Mouse (Mus musculus) E14TG2a.4 (cell line): ENCODE data around the gene Tnrc6b.
"Not testable (repeated sequence)": the region's sequence is repeated elsewhere in the genome, so short reads cannot be mapped to it uniquely, and the experiment has no call there.

Source experiments
- H3K27me3 ChIP-seq: 2 replicates; pipeline ENCODE4 v1.6.1; 2014; ENCODE audit warnings: low read length, control low read depth; ENCODE audit not compliant: insufficient read depth
- H3K36me3 ChIP-seq: 2 replicates; pipeline ENCODE4 v1.6.1; 2014; ENCODE audit warnings: low read length, control low read depth; ENCODE audit not compliant: insufficient read depth
- H3K4me1 ChIP-seq: replicated peaks from 2 replicates; pipeline ENCODE4 v1.6.1; 2014; ENCODE audit warnings: low read depth, low read length, control low read depth
- H3K4me3 ChIP-seq: replicated peaks from 2 replicates; pipeline ENCODE4 v1.5.1; 2014; ENCODE audit warnings: mild to moderate bottlenecking, low read length
- H3K9me3 ChIP-seq: 2 replicates; pipeline ENCODE4 v1.6.1; 2014; ENCODE audit warnings: low read length, control low read depth
- CTCF ChIP-seq: conservative IDR thresholded peaks from 2 replicates; pipeline ENCODE4 v1.5.1; 2014; ENCODE audit warnings: low read length
- NANOG ChIP-seq: IDR thresholded peaks from 2 replicates; pipeline ENCODE4 v1.6.1; 2014; ENCODE audit warnings: borderline replicate concordance, low read length, mixed read lengths
- POU5F1 ChIP-seq: IDR thresholded peaks from 2 replicates; pipeline ENCODE4 v1.6.1; 2014; ENCODE audit warnings: low read length, borderline replicate concordance

Gene Tnrc6b

DNA sequence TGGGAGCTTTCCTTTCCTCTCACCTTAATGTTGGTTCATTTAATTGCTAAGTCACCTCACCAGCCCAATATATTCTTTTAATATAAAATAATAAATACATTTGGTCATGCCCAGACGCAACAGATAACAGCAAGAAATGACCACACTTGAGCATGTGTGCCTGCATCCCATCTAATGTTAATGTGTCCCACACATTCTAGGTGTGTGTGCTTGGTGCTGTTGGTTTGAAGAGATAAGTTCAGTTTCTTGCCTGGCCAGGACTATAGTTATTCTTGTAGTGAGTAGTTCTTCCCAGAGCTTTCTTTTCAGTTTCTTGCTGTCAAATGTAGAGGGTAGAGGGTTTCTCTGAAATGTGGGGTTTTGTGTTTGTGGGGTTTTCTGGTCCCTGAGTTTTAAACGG lies 133.8 kb downstream of the Tnrc6b start:
- Histone ChIP-seq H3K4me3 (no peak overlapping the region), H3K36me3 (no peaks in the 10 kb centered on the region), H3K9me3 (no peaks in the 10 kb centered on the region), H3K27me3 (no peaks in the 10 kb centered on the region), H3K4me1 (peaks cover 15% of the 10 kb centered on the region)
- TF ChIP-seq CTCF (no peak), POU5F1 (no peak), NANOG (no peak)

DNA sequence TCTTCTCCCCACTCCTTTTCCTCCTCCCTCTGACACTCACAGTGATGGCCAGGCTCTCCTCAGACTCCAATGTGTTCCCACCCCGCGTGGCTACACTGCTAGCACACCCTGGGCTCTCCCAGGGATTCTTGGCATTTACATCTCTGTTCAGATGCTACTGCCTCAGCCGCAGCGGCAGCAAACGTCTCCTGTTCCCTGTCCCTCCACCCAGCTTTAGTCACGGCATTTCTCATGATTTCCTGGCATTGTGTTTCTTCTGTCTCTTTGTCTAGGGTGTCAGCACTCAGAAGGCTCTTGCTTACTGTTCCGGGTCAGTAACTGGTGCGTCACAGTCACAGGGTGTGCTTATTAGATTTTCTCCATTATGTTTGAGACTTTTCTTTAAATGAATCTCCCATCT lies 138.9 kb downstream of the Tnrc6b start:
- Histone ChIP-seq H3K4me3 (no peak overlapping the region), H3K36me3 (0 out of 2 replicates have a peak, but pooled peaks cover 3% of the 10 kb centered on the region), H3K4me1 (peaks cover 61% of the 10 kb centered on the region), H3K9me3 (no peaks in the 10 kb centered on the region), H3K27me3 (no peaks in the 10 kb centered on the region)
- TF ChIP-seq POU5F1 (no peak), NANOG (no peak), CTCF (no peak)

DNA sequence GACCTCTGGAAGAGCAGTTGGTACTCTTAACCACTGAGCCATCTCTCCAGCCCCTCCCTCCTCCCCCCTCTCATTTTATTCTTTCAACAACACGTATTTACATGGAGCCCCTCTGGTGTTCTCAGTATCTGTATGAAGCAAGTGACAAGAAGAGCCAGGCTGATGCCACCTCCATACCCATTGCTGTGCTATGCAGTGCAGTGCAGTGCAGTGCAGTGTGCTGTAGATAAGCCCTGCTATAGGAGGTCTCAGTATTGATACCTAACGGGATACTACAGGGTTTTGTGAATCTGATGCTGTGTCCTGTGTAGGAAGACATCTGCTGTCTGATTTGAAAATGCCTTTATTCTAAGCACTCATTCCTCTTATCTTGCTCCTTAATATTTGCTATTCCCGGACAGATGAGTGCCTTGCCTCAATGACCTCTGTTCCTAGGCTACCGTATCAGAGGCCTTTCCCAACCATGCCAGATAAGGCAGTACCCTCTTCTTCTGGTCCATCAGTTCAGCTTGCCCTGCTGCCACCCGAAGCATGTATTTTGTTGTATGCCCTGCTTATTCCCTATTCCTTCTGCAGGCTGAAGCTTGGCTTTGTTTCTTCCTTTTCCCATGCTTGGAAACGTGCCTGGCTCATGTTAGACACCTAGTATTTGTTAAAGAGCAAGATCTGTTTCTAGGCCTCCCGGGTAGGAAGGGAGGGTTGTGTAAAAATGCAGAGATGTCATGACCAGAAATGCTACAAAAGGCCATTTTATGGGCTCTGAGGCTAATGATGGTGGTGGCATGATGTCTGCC lies 139.8 kb downstream of the Tnrc6b start:
- H3K9me3 ChIP-seq: no peaks in the 10 kb centered on the region
- no peak overlapping the region for H3K4me3 ChIP-seq
- H3K27me3 ChIP-seq: no peaks in the 10 kb centered on the region
- TF ChIP-seq NANOG: no peak
- TF ChIP-seq CTCF: no peak
- TF ChIP-seq POU5F1: no peak
- H3K4me1 ChIP-seq: peaks cover 69% of the 10 kb centered on the region
- H3K36me3 ChIP-seq: 0 out of 2 replicates have a peak, but pooled peaks cover 3% of the 10 kb centered on the region

DNA sequence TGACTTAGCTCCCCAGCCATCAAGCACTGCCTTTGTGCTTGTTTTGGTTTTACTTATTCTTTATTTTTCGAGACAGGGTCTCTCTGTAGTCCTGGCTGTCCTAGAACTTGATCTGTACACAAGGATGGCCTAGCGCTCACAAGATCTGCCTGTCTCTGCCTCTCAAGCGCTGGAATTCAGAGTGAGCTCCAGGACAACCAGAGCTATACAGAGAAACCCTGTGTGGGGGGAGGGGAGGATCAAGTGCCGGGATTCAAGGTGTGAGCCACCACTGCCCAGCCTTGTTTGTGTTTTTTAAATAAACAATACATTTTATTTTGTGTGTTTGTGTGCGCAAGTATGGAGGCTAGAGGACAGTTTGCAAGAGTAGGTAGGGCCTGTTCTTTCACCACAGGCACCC lies 141.0 kb downstream of the Tnrc6b start:
- Histone ChIP-seq H3K9me3 (no peaks in the 10 kb centered on the region), H3K4me3 (no peak overlapping the region), H3K27me3 (no peaks in the 10 kb centered on the region), H3K36me3 (0 out of 2 replicates have a peak, but pooled peaks cover 3% of the 10 kb centered on the region), H3K4me1 (peaks cover 69% of the 10 kb centered on the region)
- TF ChIP-seq NANOG (no peak), POU5F1 (no peak), CTCF (no peak)

DNA sequence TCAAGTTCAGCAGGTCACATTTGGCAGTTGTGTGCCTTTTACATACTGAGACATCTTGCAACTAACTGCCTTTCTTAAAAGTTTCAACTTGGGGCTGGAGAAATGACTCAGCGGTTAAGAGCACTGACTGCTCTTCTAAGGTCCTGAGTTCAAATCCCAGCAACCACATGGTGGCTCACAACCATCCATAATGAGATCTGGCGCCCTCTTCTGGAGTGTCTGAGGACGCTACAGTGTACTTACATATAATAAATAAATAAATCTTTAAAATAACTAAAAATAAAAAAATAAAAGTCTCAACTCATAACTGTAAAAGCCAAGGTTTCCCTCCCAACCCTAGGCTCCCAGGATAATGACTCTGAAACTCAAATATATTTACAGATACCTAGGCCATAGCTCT lies 141.4 kb downstream of the Tnrc6b start:
- not testable (repeated sequence) for H3K9me3 ChIP-seq, H3K4me3 ChIP-seq, H3K36me3 ChIP-seq, H3K27me3 ChIP-seq
- peaks cover 66% of the 10 kb centered on the region for H3K4me1 ChIP-seq

DNA sequence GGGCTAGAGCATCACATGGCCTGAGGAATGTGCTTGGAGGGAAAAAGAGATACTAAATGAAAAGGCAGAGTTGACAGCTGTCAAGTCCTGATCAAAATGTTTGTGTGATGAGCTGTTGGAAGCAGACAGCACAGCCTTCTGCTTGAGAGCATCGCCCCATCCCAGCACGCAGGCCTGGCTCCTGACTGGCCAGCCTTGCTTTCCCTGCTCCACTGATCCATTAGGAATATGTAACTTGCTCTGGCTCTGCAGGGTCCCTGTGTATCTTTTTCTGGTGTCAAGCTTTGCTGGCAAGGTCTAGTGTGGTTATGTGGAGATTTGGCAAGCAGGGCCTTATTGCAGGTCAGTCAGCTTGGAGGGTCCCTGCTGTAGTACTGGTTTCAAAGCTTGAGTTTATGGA lies 148.3 kb downstream of the Tnrc6b start:
- H3K4me1 ChIP-seq: peaks cover 14% of the 10 kb centered on the region
- peaks cover 5% of the 10 kb centered on the region for H3K36me3 ChIP-seq
- no peak overlapping the region for H3K4me3 ChIP-seq
- H3K27me3 ChIP-seq: no peaks in the 10 kb centered on the region
- no peak for TF ChIP-seq POU5F1
- no peak for TF ChIP-seq CTCF
- TF ChIP-seq NANOG: no peak
- H3K9me3 ChIP-seq: no peaks in the 10 kb centered on the region

DNA sequence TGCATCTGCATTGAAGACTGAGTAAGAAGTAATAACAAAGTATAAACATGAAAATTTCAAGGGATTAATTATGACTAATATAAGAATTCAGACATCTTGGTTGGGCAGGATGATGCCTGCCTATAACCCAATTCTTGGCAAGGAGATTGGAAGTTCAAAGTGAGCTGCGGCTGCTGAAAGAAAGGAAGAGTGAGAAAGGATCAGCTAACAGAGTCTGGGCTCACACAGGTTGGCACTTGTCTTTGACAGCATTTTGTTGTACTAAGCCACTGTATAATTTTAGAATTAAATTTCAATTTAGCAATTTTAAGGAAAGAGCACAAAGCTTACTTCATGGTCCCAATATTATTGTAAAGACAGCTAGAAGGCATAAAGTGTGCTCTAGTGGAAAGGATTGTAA lies 150.2 kb downstream of the Tnrc6b start:
- TF ChIP-seq POU5F1 (no peak), NANOG (no peak), CTCF (no peak)
- H3K36me3 ChIP-seq: peaks cover 5% of the 10 kb centered on the region
- H3K4me1 ChIP-seq: no peaks in the 10 kb centered on the region
- no peaks in the 10 kb centered on the region for H3K27me3 ChIP-seq
- H3K4me3 ChIP-seq: no peak overlapping the region
- no peaks in the 10 kb centered on the region for H3K9me3 ChIP-seq

DNA sequence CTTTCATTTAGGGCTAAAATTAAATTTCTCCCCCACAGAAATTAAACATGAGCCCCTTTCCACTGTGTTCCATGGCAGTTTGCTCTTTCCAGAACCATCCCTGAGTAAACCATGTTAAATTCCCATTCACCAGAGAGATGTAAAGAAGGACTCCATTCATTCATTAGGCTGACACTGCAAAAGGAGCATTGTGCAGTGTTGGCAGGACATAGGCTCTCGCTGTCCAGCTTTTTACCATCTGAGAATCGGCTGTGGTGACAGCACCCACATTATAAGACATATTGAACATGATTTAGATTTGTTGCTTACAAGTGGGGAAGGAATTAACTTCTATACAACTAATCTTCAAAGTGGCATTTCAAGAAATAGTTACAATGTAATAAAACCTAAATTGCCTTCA lies 150.9 kb downstream of the Tnrc6b start:
- TF ChIP-seq NANOG (no peak), CTCF (no peak), POU5F1 (no peak)
- Histone ChIP-seq H3K4me3 (no peak overlapping the region), H3K36me3 (peaks cover 10% of the 10 kb centered on the region), H3K9me3 (no peaks in the 10 kb centered on the region), H3K27me3 (no peaks in the 10 kb centered on the region), H3K4me1 (no peaks in the 10 kb centered on the region)

DNA sequence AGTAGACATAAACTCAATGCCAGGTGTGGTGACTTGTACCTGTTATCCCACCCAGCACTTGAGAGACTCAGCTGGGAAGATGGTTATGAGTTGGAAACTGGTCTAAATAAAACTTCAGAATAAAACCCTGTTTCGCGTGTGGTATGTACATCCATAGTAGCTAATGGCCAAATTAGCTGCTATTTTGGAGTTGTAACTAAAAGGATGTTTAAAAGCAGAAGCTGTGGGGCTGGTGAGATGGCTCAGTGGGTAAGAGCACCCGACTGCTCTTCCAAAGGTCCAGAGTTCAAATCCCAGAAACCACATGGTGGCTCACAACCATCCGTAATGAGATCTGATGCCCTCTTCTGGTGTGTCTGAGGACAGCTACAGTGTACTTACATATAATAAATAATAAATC lies 157.5 kb downstream of the Tnrc6b start:
- not testable (repeated sequence) for H3K4me1 ChIP-seq, H3K9me3 ChIP-seq, H3K4me3 ChIP-seq, H3K36me3 ChIP-seq, H3K27me3 ChIP-seq
